Mouse (Mus musculus) left cerebral cortex, postnatal 4 days (tissue): ENCODE measurements around the gene 4930402H24Rik. TPM values are rescaled to one million over a fixed set of nuclear protein-coding genes. Genes with fewer than 3 reads are reported as not detected.

ENCODE experiments used
- DNase-seq: peaks from one replicate; pipeline ENCODE4 v3.0.0-alpha.2; 2022
- intact Hi-C: fragments of 180-260 bp; cut with DNase I; formaldehyde crosslinking; loops from one replicate; pipeline ENCODE4 v1.15.1; 2025
- total RNA-seq, 2 experiments: library from RNA; stranded (reverse); gene quantifications; 2 replicates each; pipeline ENCODE4 v1.2.3; 2021

The 4930402H24Rik gene
- total RNA-seq, 2 experiments from 2014 or later = 105 to 113 TPM

- intact Hi-C loops = no loop called here
- DNase-seq = no peak
These were observed 162.6 kb downstream of the 4930402H24Rik start for GRCm38 (mm10) chr2:130743576-130743975.

- intact Hi-C loops = no loop called here
- no peak for DNase-seq
These were observed 166.1 kb downstream of the 4930402H24Rik start for GRCm38 (mm10) chr2:130740096-130740495.

- no peak for DNase-seq
- intact Hi-C loops = no loop called here
These were observed 168.2 kb downstream of the 4930402H24Rik start for GRCm38 (mm10) chr2:130738019-130738418.

GRCm38 (mm10) chr2:130735281-130735680, 170.9 kb downstream of the 4930402H24Rik start:
- DNase-seq = no peak
- intact Hi-C loops = no loop called here

- DNase-seq = no peak
- intact Hi-C loops = no loop called here
These were observed 172.8 kb downstream of the 4930402H24Rik start for GRCm38 (mm10) chr2:130733444-130733843.

- intact Hi-C loops = no loop called here
- DNase-seq = no peak
These were observed 174.4 kb downstream of the 4930402H24Rik start for GRCm38 (mm10) chr2:130731855-130732254.

GRCm38 (mm10) chr2:130730746-130731145, 175.5 kb downstream of the 4930402H24Rik start:
- no peak for DNase-seq
- intact Hi-C loops = no loop called here

GRCm38 (mm10) chr2:130728906-130729585, 177.2 kb downstream of the 4930402H24Rik start:
- DNase-seq = no peak
- intact Hi-C loops = no loop called here

- intact Hi-C loops = no loop called here
- no peak for DNase-seq
These were observed 178.5 kb downstream of the 4930402H24Rik start for GRCm38 (mm10) chr2:130727752-130728151.

- peak; percentile 9 for DNase-seq
- intact Hi-C loops = no loop called here
These were observed 181.8 kb downstream of the 4930402H24Rik start for GRCm38 (mm10) chr2:130724369-130724768.

GRCm38 (mm10) chr2:130717951-130718350, 188.3 kb downstream of the 4930402H24Rik start:
- intact Hi-C loops = no loop called here
- DNase-seq = no peak

- intact Hi-C loops = loop anchor here (5.0 kb wide), 1 partner anchor 425 kb away; the partner anchor contains the start of gene Idh3b
- no peak for DNase-seq
These were observed 199.1 kb downstream of the 4930402H24Rik start for GRCm38 (mm10) chr2:130707057-130707456.

GRCm38 (mm10) chr2:130706602-130707001, 199.6 kb downstream of the 4930402H24Rik start:
- intact Hi-C loops = loop anchor here (5.0 kb wide), 1 partner anchor 424 kb away; the partner anchor contains the start of gene Idh3b
- no peak for DNase-seq

- intact Hi-C loops = loop anchor here (5.0 kb wide), 1 partner anchor 423 kb away; the partner anchor contains the start of gene Idh3b
- no peak for DNase-seq
These were observed 201.0 kb downstream of the 4930402H24Rik start for GRCm38 (mm10) chr2:130705178-130705577.

GRCm38 (mm10) chr2:130704040-130705001, 201.9 kb downstream of the 4930402H24Rik start:
- peak; percentile 53 for DNase-seq
- intact Hi-C loops = loop anchor here (5.0 kb wide), 1 partner anchor 422 kb away; the partner anchor contains the start of gene Idh3b

GRCm38 (mm10) chr2:130697821-130698266, 208.4 kb downstream of the 4930402H24Rik start:
- intact Hi-C loops = no loop called here
- no peak for DNase-seq

- DNase-seq = peak; percentile 34
- intact Hi-C loops = no loop called here
These were observed 208.9 kb downstream of the 4930402H24Rik start, which contains the start of gene Slc4a11 for GRCm38 (mm10) chr2:130697153-130697810. TSS of gene Slc4a11 (minus strand) at chr2:130697519.

GRCm38 (mm10) chr2:130696700-130697152, 209.5 kb downstream of the 4930402H24Rik start:
- intact Hi-C loops = no loop called here
- peak; percentile 10 for DNase-seq

- intact Hi-C loops = no loop called here
- no peak for DNase-seq
These were observed 212.6 kb downstream of the 4930402H24Rik start for GRCm38 (mm10) chr2:130693563-130693962.

GRCm38 (mm10) chr2:130689011-130689410, 217.2 kb downstream of the 4930402H24Rik start:
- DNase-seq = no peak
- intact Hi-C loops = no loop called here
